Mouse (Mus musculus): ENCODE results near the gene Slc35d2.

Gene Slc35d2

DNA sequence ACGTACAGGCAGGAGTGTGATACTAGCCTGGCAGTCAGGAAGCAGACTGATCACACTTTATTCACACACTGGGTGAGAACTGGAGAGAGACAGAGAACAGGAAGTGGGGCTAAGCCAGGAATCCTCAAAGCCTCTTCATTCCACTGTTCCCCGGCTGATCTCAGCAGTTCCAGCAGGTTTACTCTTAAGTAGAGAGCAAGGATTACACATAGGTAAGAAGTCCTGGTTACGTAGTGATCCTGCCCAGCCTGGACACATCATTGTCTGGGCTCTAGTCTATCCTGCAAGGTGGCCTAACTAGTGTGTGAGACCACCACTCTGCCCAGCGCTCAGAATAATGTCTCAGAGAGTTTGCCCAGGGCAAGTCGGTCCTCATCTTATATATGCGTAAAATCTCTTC is 36.4 kb downstream of the Slc35d2 start:
- Histone ChIP-seq H3K27me3 (ENCODE audit: control insufficient read depth, insufficient read depth, low read length, poor library complexity, severe bottlenecking) (no peaks in the 10 kb centered on the region), H3K36me3 (ENCODE audit: control insufficient read depth, insufficient read depth, low read length, poor library complexity, severe bottlenecking) (no peaks in the 10 kb centered on the region)
- no peak for DNase-seq (ENCODE audit: low read depth, low spot score)

- Histone ChIP-seq H3K27me3 (ENCODE audit: control insufficient read depth, insufficient read depth, low read length, poor library complexity, severe bottlenecking) (no peaks in the 10 kb centered on the region), H3K36me3 (ENCODE audit: control insufficient read depth, insufficient read depth, low read length, poor library complexity, severe bottlenecking) (no peaks in the 10 kb centered on the region)
- no peak for DNase-seq (ENCODE audit: low read depth, low spot score)
These were observed 37.0 kb downstream of the Slc35d2 start for GRCm38 (mm10) chr13:64092141-64092540.

DNA sequence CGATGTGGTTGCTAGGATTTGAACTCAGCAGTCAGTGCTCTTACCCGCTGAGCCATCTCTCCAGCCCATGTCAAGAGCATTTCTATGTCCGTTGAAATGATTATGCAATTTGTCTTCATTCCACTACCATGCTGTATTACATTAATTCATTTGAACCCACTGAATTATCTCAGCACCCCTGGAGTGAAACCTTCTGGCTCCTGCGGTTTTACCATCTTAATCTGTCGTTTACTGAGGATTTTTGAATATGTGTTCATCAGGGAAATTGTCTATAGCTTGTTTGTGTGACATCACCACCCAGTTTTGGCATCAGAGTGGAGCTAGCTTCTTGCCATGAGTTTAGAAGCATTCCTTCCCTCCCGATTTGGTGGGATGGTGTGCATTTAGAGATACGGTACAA is 38.2 kb downstream of the Slc35d2 start:
- H3K27me3 ChIP-seq (ENCODE audit: control insufficient read depth, insufficient read depth, low read length, poor library complexity, severe bottlenecking), result no peaks in the 10 kb centered on the region
- no peak for DNase-seq (ENCODE audit: low read depth, low spot score)
- H3K36me3 ChIP-seq (ENCODE audit: control insufficient read depth, insufficient read depth, low read length, poor library complexity, severe bottlenecking), result no peaks in the 10 kb centered on the region

DNA sequence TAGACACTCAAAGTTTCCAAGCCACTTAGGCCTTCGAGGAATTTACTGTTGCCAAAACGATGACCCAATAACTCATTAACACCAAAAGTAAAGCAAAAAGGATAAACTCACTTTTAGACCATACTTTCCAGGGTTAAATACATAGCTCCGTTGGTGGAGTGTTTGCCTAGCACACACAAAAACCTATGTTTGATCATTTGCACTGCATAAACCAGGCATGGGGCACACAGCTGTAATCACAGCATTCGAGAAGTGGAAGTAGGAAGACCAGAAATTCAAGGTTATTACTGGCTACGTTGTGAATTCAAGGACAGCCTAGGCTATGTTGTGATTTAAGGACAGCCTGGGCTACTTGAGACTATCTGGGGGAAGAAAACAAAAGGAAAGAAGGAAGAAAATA is 38.9 kb downstream of the Slc35d2 start:
- Histone ChIP-seq H3K36me3 (ENCODE audit: control insufficient read depth, insufficient read depth, low read length, poor library complexity, severe bottlenecking) (no peaks in the 10 kb centered on the region), H3K27me3 (ENCODE audit: control insufficient read depth, insufficient read depth, low read length, poor library complexity, severe bottlenecking) (no peaks in the 10 kb centered on the region)
- no peak for DNase-seq (ENCODE audit: low read depth, low spot score)

GRCm38 (mm10) chr13:64089130-64089529 is 40.0 kb downstream of the Slc35d2 start, which contains the start of gene Hsd17b3:
Gene Hsd17b3, minus strand, starts transcription at chr13:64089230.
- Histone ChIP-seq H3K36me3 (ENCODE audit: control insufficient read depth, insufficient read depth, low read length, poor library complexity, severe bottlenecking) (no peaks in the 10 kb centered on the region), H3K27me3 (ENCODE audit: control insufficient read depth, insufficient read depth, low read length, poor library complexity, severe bottlenecking) (no peaks in the 10 kb centered on the region)
- no peak for DNase-seq (ENCODE audit: low read depth, low spot score)

DNA sequence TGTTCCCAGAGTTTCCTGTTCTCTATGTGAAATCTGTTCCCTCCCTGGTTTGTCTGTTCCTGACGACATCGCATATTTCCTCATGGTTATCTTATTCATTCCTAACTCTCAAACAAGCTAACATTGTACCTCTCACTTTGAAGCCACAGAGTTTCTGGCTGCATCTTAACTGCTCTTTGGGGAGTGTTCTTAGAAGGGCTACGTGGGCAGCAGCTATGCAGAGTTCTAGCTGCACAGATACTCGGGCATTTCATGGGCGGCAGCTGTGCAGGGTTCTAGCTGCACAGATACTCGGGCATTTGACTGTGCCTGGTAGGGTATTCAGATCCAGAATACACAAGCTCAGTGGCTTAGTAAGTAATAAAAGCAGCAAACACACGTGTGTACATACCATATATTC is 41.1 kb downstream of the Slc35d2 start:
- H3K27me3 ChIP-seq (ENCODE audit: control insufficient read depth, insufficient read depth, low read length, poor library complexity, severe bottlenecking), result no peaks in the 10 kb centered on the region
- no peak for DNase-seq (ENCODE audit: low read depth, low spot score)

DNA sequence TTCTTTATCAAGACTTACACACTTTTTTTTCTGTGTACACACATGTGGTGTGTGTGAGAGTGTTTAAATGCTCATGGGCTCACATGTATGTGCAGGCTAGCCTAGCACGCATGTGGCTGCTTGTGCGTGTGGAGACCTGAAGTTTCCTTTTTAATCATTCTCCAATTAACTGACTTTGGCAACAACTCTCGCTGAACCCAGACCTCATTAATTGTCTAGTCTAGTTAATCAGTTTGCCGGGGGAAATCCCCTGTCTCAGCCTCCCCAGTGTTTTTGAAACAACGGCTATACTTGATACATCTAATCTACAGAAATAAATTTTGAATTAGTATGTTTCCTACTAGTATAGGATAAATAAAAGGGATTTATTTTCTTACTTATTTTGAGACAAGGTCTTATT is 43.1 kb downstream of the Slc35d2 start:
- DNase-seq (ENCODE audit: low read depth, low spot score), result no peak
- Histone ChIP-seq H3K36me3 (ENCODE audit: control insufficient read depth, insufficient read depth, low read length, poor library complexity, severe bottlenecking) (no peaks in the 10 kb centered on the region), H3K27me3 (ENCODE audit: control insufficient read depth, insufficient read depth, low read length, poor library complexity, severe bottlenecking) (no peaks in the 10 kb centered on the region)

More for the DNA sequence above, 41.1 kb downstream of the Slc35d2 start:
- H3K36me3 ChIP-seq (ENCODE audit: control insufficient read depth, insufficient read depth, low read length, poor library complexity, severe bottlenecking), result no peaks in the 10 kb centered on the region

DNA sequence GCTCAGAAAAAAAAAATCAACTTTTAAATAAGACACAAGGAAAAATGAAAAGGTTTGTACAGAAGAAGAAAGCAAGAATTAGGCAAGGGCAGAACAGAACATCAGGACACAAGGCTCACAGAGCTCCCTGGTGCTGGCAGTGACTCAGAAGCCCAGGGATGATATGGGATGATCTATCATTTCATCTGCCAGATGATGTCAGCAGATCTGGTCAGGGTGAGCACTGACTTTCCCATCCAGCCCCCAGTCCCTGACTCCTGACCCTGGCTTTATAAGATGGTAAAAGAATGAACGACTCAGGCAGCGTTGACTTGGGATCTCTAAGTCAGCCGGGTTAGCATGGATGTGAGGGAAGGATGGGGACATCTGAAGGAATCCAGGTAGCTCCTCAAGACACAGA is 45.8 kb downstream of the Slc35d2 start:
- DNase-seq (ENCODE audit: low read depth, low spot score), result no peak
- no peaks in the 10 kb centered on the region for H3K36me3 ChIP-seq (ENCODE audit: control insufficient read depth, insufficient read depth, low read length, poor library complexity, severe bottlenecking)
- no peaks in the 10 kb centered on the region for H3K27me3 ChIP-seq (ENCODE audit: control insufficient read depth, insufficient read depth, low read length, poor library complexity, severe bottlenecking)

DNA sequence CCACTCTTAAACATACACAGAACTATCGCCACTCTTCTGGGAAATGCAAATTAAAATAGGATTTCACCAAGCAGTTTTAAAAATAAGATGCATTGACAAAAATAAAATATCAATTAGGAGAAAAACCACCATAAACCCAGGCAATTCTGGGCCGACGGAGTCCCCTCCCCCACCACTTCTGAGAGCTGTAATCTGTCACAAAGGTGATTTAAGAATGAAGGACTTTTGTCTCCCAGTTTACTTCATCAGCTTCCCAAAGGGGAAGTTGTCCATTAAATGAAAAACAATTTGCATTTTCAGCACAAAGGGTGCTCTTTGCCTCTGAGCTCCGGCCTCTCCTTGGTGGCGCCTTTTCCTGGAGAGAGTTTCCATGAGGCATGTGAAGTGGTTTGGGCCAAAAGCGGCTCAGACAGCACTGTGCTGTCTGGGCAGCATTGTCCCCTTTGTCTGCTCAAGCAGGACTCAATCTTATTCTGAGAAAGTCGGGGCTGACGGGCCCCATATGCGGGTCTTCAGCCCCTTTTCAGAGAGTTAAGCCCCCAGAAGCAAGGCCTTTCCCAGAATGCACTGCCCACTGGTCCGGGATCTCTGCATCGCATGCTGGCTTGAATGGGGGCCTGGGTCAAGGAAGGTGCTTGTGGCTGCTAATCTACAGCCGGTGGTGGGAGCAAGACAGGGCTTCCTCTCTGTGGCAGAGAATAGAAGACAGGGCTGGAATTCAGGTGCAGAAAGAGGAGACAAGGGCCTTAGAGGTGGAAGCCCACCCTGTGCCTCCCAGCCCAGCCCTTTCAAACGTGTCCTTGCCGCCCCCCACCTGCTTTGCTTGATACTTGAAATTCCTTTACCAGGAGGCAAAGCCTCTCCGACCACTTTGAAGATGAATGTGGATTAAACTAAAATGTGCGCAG is 47.9 kb downstream of the Slc35d2 start:
- DNase-seq (ENCODE audit: low read depth, low spot score), result no peak
- Histone ChIP-seq H3K36me3 (ENCODE audit: control insufficient read depth, insufficient read depth, low read length, poor library complexity, severe bottlenecking) (no peaks in the 10 kb centered on the region), H3K27me3 (ENCODE audit: control insufficient read depth, insufficient read depth, low read length, poor library complexity, severe bottlenecking) (no peaks in the 10 kb centered on the region)

GRCm38 (mm10) chr13:64077591-64077990 is 51.6 kb downstream of the Slc35d2 start:
- Histone ChIP-seq H3K36me3 (ENCODE audit: control insufficient read depth, insufficient read depth, low read length, poor library complexity, severe bottlenecking) (no peaks in the 10 kb centered on the region), H3K27me3 (ENCODE audit: control insufficient read depth, insufficient read depth, low read length, poor library complexity, severe bottlenecking) (no peaks in the 10 kb centered on the region)
- no peak for DNase-seq (ENCODE audit: low read depth, low spot score)

DNA sequence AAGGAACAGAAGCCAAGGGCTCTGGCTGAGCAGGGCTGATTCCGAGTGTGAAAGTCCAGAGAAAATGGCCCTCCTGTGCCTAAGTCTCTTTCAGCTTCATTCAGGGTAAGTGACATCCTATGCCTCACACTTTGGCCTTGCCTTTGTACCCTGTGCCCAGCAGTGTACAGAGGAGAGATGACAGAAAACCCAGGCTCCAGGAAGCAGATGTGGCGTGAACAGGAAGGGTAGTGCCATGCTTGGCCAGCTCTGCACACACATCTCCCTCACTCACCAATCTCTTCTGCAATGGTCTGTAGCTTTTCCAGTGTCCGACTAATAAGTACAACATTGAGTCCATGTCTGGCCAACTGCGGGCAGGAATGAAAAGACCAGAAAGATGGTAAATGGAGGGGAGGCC is 53.1 kb downstream of the Slc35d2 start:
- DNase-seq (ENCODE audit: low read depth, low spot score), result peak; percentile 9

DNA sequence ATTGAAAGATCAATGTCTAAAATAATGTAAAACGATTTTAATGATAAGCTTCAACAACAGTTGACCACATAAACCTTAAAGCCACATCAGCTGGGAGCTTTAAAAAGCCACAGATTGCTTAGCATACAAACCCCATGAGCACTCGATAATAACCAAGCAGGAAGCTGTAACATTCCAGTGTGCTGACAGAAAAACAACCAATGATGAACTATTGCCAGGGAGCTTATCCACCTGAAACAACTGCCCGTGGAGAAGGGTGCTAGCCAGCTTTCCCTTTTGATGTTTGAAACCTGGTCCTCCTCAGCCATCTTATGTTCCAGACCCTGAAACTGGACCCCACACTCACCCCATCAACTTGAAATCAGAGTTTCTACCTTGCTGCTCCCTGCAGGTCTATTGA is 62.5 kb downstream of the Slc35d2 start:
- DNase-seq (ENCODE audit: low read depth, low spot score), result no peak
- no peaks in the 10 kb centered on the region for H3K27me3 ChIP-seq (ENCODE audit: control insufficient read depth, insufficient read depth, low read length, poor library complexity, severe bottlenecking)
- H3K36me3 ChIP-seq (ENCODE audit: control insufficient read depth, insufficient read depth, low read length, poor library complexity, severe bottlenecking), result no peaks in the 10 kb centered on the region

More for the DNA sequence above, 53.1 kb downstream of the Slc35d2 start:
- no peaks in the 10 kb centered on the region for H3K27me3 ChIP-seq (ENCODE audit: control insufficient read depth, insufficient read depth, low read length, poor library complexity, severe bottlenecking)
- H3K36me3 ChIP-seq (ENCODE audit: control insufficient read depth, insufficient read depth, low read length, poor library complexity, severe bottlenecking), result no peaks in the 10 kb centered on the region

DNA sequence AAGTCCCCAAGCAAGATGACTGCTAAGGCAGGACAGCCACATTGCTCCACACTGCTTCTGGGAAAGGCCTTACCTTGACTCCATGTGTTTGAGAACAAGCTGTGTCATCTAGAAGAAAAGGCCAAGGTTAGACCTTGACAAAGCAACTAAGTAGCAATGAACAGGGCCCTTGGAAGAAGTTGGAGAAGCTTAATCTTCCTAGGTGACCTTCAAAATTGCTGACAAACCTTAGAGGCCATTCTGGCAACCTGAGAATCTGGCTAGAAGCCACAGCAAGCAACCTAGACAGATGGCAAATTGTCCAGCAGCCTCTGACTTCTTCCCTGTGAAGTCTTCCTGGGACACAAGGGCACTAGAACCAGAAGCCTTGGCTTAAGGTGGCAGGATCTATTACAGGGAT is 64.9 kb downstream of the Slc35d2 start:
- Histone ChIP-seq H3K27me3 (ENCODE audit: control insufficient read depth, insufficient read depth, low read length, poor library complexity, severe bottlenecking) (no peaks in the 10 kb centered on the region), H3K36me3 (ENCODE audit: control insufficient read depth, insufficient read depth, low read length, poor library complexity, severe bottlenecking) (no peaks in the 10 kb centered on the region)
- no peak for DNase-seq (ENCODE audit: low read depth, low spot score)

DNA sequence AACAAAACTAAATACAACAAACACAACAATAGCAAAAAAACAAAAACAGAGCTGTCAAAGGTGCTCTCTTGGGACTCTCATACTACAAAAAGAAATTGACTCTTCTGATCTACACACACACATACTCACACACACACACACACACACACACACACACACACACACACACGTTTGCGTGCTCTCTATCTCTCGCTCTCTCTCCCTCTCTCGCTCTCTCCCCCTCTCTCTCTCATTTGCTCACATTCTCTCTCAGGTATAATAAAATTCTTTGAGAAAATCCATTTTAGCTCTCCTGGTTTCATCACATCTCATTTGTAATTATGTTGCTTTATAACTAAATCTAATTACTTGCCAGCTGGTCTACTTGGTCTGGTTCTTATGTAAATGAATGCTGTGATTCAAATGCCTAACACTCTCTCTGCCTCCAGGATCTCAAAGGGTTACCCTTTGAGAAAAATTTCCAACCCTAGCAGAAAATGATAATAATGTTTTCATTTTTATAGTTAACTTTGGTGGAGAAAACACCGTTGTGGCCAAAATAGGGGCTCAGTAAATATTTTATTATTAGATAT is 68.1 kb downstream of the Slc35d2 start:
- no peaks in the 10 kb centered on the region for H3K36me3 ChIP-seq (ENCODE audit: control insufficient read depth, insufficient read depth, low read length, poor library complexity, severe bottlenecking)
- H3K27me3 ChIP-seq (ENCODE audit: control insufficient read depth, insufficient read depth, low read length, poor library complexity, severe bottlenecking), result no peaks in the 10 kb centered on the region
- DNase-seq (ENCODE audit: low read depth, low spot score), result no peak

GRCm38 (mm10) chr13:64053959-64054358 is 75.2 kb downstream of the Slc35d2 start:
- H3K27me3 ChIP-seq (ENCODE audit: control insufficient read depth, insufficient read depth, low read length, poor library complexity, severe bottlenecking), result no peaks in the 10 kb centered on the region
- DNase-seq (ENCODE audit: low read depth, low spot score), result no peak
- no peaks in the 10 kb centered on the region for H3K36me3 ChIP-seq (ENCODE audit: control insufficient read depth, insufficient read depth, low read length, poor library complexity, severe bottlenecking)
